Mouse (Mus musculus) olfactory bulb, adult 2 months (tissue): ENCODE results near the gene Rcor1.

Source experiments
- CTCF ChIP-seq: fragments of 200-500 bp; IDR thresholded peaks from 2 replicates; pipeline ENCODE4 v1.5.1; 2012; ENCODE audit warnings: low read depth, mild to moderate bottlenecking, low read length, moderate library complexity; ENCODE audit not compliant: insufficient read depth
- POLR2A ChIP-seq: fragments of 200-500 bp; IDR thresholded peaks from 2 replicates; pipeline ENCODE4 v1.6.1; 2012; ENCODE audit warnings: mild to moderate bottlenecking, low read depth, low read length, moderate library complexity; ENCODE audit not compliant: insufficient read depth

DNA sequence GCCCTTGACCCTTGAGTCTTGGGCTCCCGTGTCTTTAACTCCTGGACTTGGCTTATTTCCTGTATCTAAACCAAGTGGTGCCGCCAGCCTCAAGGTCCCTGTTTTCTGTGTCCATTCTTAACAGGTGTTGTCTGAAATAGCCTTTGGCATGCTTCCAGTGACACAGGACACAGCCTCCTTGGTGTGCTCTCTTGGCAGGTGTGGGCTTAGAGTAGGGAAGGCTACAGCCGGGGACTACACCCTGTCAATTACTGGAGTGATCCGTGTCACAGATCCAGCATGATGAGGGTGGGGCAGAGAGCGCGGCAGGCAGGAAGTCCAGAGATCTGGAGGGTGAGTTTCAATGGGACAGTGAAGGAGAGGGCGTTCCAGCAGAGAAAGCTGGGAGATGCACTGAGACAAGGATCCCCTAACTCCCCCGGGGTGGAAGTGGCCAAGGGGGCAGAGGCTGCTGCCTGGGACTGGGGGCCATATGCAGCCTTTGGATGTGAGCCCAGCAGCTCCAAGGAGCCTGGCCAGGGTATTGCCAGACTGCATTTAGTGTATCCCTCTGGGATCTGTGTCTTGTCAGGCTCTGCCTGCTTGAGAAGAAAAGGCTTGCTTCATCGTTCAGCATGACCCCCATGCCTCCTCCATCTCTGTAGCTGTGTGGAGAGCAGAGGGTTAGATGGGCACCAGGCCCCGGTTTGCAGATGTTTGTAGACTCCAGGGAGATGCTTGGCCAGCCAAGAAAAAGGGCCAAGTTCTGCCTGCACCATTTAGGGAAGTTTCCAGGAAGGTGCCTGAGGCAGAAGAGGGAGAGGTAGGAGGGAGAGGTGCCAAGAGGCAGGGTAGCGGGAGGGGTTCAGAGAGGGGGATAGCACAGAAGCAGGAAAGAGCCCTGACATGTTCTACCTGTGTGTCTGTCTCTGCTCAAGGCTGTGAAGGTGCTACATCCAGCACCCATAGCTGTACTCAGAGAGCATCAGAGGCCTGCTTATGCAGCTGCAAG is 30.4 kb upstream of the Rcor1 start:
- TF ChIP-seq POLR2A: no peak
- no peak for TF ChIP-seq CTCF
